Mouse (Mus musculus): Measurements from ENCODE around the gene Pop7.

- TF ChIP-seq CTCF (IDR thresholded peaks at IDR 0.05; ENCODE audit: control insufficient read depth, insufficient read depth, insufficient replicate concordance, low read depth, low read length) (no peak), POLR2A (IDR thresholded peaks at IDR 0.05; ENCODE audit: control insufficient read depth, low read depth, low read length) (no peak)
These were observed 25.4 kb downstream of the Pop7 start, which contains the start of gene Zan for GRCm38 (mm10) chr5:137476964-137477363.
